Mouse (Mus musculus) monocyte, adult 2 months (primary cell): ENCODE results near the gene Gchfr.

Source experiments
- DNase-seq, 2 experiments: peaks; one replicate each; pipeline ENCODE4 v3.0.0; 2022; ENCODE audit warnings: low spot score in 2 of 2, low read depth in 1 of 2

The Gchfr gene

GRCm38 (mm10) chr2:119172862-119173576 lies 5.4 kb downstream of the Gchfr start:
- DNase-seq, result no peak

GRCm38 (mm10) chr2:119173991-119174651 lies 6.5 kb downstream of the Gchfr start, which contains the start of gene Gm14137:
Gene Gm14137 (plus strand): TSS chr2:119174509.
- no peak for DNase-seq

- DNase-seq, result no peak
These were observed 7.3 kb downstream of the Gchfr start for GRCm38 (mm10) chr2:119174866-119175265.

GRCm38 (mm10) chr2:119175614-119176013 lies 8.0 kb downstream of the Gchfr start:
- DNase-seq, result no peak

- no peak for DNase-seq
These were observed 9.2 kb downstream of the Gchfr start for GRCm38 (mm10) chr2:119176761-119177160.

GRCm38 (mm10) chr2:119177384-119177939 lies 9.9 kb downstream of the Gchfr start:
- no peak for DNase-seq

- DNase-seq, result no peak
These were observed 15.3 kb downstream of the Gchfr start for GRCm38 (mm10) chr2:119182914-119183313.

- DNase-seq, result peak; percentile 45 to 64
These were observed 21.6 kb downstream of the Gchfr start for GRCm38 (mm10) chr2:119189029-119189710.

GRCm38 (mm10) chr2:119190969-119191368 lies 23.4 kb downstream of the Gchfr start:
- no peak for DNase-seq

- DNase-seq, result no peak
These were observed 26.6 kb downstream of the Gchfr start for GRCm38 (mm10) chr2:119194140-119194539.

GRCm38 (mm10) chr2:119196316-119197108 lies 28.9 kb downstream of the Gchfr start:
- DNase-seq, result no peak

GRCm38 (mm10) chr2:119197493-119197892 lies 29.9 kb downstream of the Gchfr start:
- no peak for DNase-seq

- no peak for DNase-seq
These were observed 30.5 kb downstream of the Gchfr start for GRCm38 (mm10) chr2:119198049-119198448.

GRCm38 (mm10) chr2:119198934-119199333 lies 31.4 kb downstream of the Gchfr start:
- no peak for DNase-seq

- no peak for DNase-seq
These were observed 35.4 kb downstream of the Gchfr start for GRCm38 (mm10) chr2:119202914-119203453.

GRCm38 (mm10) chr2:119203871-119204460 lies 36.4 kb downstream of the Gchfr start:
- no peak for DNase-seq

- DNase-seq, result no peak
These were observed 40.4 kb downstream of the Gchfr start for GRCm38 (mm10) chr2:119207961-119208343.

GRCm38 (mm10) chr2:119208344-119209175 lies 41.0 kb downstream of the Gchfr start, which contains the start of the genes Zfyve19 and Dnajc17:
Gene Zfyve19 (plus strand): TSS chr2:119208617.
Gene Dnajc17 (minus strand): TSS chr2:119208795.
- peak; percentile 86 for DNase-seq

- DNase-seq, result no peak
These were observed 41.6 kb downstream of the Gchfr start for GRCm38 (mm10) chr2:119209176-119209507.
